Mouse (Mus musculus) forebrain, postnatal 0 days (tissue): ENCODE measurements at regions not wholly inside any gene's neighbourhood (a gene's known extent, or its start where the extent isn't known, plus 50 kb on each side); places are given as distances from the start of the nearest gene placed in this dataset.

Experiments used
- ATAC-seq: fragments of 200-750 bp; cut with Nextera tagmentation; 2 replicates; pipeline ENCODE4 v1.8.0; 2017; ENCODE audit warnings: mild to moderate bottlenecking, moderate library complexity
- DNase-seq: peaks from one replicate; pipeline ENCODE4 v3.0.0-alpha.2; 2015
- H3K27ac ChIP-seq: fragments of 300-500 bp; sonication (generic); 2 replicates; pipeline ENCODE4 v1.5.1; 2014; ENCODE audit warnings: low read depth, mild to moderate bottlenecking, antibody characterized with exemption, low read length, moderate library complexity, mixed read lengths
- H3K27me3 ChIP-seq: fragments of 300-500 bp; sonication (generic); 2 replicates; pipeline ENCODE4 v1.6.1; 2014; ENCODE audit warnings: mild to moderate bottlenecking, low read length, mixed read lengths; ENCODE audit not compliant: insufficient read depth
- H3K36me3 ChIP-seq: fragments of 300-500 bp; sonication (generic); 2 replicates; pipeline ENCODE4 v1.6.1; 2014; ENCODE audit warnings: mild to moderate bottlenecking, moderate library complexity; ENCODE audit not compliant: insufficient read depth
- H3K4me1 ChIP-seq: fragments of 300-500 bp; sonication (generic); 2 replicates; pipeline ENCODE4 v1.6.1; 2014; ENCODE audit warnings: antibody characterized with exemption; ENCODE audit not compliant: insufficient read depth
- H3K4me2 ChIP-seq: fragments of 300-500 bp; sonication (generic); 2 replicates; pipeline ENCODE4 v1.6.1; 2014; ENCODE audit warnings: low read depth, mild to moderate bottlenecking, moderate library complexity
- H3K4me3 ChIP-seq: fragments of 300-500 bp; sonication (generic); 2 replicates; pipeline ENCODE4 v1.5.1; 2014; ENCODE audit warnings: low read depth, low read length, mixed read lengths
- H3K9ac ChIP-seq: fragments of 300-500 bp; sonication (generic); 2 replicates; pipeline ENCODE4 v1.6.1; 2014; ENCODE audit warnings: mild to moderate bottlenecking
- H3K9me3 ChIP-seq: fragments of 300-500 bp; sonication (generic); 2 replicates; pipeline ENCODE4 v1.6.1; 2016; ENCODE audit warnings: low read length
- CTCF ChIP-seq: sonication (generic); IDR thresholded peaks from 2 replicates; pipeline ENCODE4 v1.5.1; 2016; ENCODE audit warnings: antibody characterized with exemption, control low read depth, low read depth
- WGBS: fragments of 180-500 bp; shearing (Covaris S2); extraction: QIAGEN DNeasy Blood & Tissue Kit; methylation state at CpG from one replicate; pipeline ENCODE4 v1.1.7; 2014; 5-methylcytosine and 5-hydroxymethylcytosine counted together

DNA sequence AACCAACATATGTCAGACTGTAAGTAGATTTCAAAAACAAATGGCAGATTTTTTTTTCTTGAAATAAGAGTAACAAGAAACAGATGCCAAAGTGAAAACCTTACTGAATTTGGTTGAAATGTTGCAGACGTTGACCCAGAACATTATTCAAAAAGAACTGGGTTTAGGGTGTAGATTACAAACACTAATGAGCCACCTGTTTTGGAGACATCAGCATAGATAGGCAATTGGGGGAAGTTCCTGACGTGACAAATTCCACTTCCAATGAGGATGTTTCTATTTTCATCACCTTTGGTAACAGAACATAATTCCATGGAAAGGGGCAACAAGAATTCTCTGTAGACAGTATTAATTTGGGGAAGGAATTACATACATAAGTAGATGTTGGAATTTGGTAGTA, 677.3 kb upstream of the Gje1 start:
- H3K9ac ChIP-seq: no peak overlapping the region
- H3K9me3 ChIP-seq: no peaks in the 10 kb centered on the region
- no peaks in the 10 kb centered on the region for H3K36me3 ChIP-seq
- no peaks in the 10 kb centered on the region for H3K27me3 ChIP-seq
- DNase-seq (no peak), ATAC-seq (no peak)
- no peak overlapping the region for H3K4me3 ChIP-seq
- H3K27ac ChIP-seq: no peak overlapping the region
- no peaks in the 10 kb centered on the region for H3K4me1 ChIP-seq
- H3K4me2 ChIP-seq: no peak overlapping the region
- no peak for TF ChIP-seq CTCF
- 42% methylated on average over 2 of the region's 2 CpGs for WGBS

DNA sequence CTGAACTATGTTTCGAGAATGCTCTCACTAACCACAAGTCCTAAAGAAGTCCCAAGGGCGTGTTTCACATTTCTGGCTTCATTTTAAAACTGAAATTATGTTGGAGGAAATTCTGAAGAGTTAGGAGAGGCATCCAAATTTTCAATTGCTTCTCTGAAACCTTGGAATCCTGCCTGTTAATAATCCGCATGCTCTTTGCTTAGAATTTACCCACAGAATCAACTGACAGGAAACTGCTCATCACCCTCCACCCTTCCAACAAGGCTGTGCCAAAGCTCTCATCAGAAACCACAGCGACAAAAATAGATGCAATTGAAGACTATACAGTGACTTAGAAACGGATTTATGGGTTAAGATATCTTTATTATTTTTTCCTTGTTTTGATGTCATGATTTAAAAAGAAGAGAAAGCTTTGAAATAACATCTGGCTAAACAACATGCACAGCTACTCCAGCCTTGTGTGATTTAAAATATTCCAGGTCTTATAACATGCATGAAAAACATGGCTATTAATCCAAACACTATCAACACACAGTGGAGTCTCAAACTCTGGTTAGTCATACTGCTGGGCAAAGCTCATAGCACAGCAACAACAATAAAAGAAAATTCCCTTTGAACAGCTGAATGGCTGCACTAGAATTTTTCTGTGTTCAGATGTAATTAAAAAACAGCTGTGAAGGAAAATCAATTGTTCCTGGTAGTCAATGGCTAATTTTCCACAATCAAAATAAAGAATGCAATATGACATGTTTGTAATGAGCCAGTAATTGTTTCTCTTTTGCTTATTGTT, 674.2 kb upstream of the Gje1 start:
- no peak overlapping the region for H3K9ac ChIP-seq
- ATAC-seq (peak; percentile 55; the same call in 1 of the 2 replicates), DNase-seq (peak; percentile 13)
- no peak overlapping the region for H3K4me3 ChIP-seq
- WGBS: 52% methylated on average over 5 of the region's 5 CpGs
- no peaks in the 10 kb centered on the region for H3K4me1 ChIP-seq
- no peak overlapping the region for H3K4me2 ChIP-seq
- no peak overlapping the region for H3K27ac ChIP-seq
- no peaks in the 10 kb centered on the region for H3K36me3 ChIP-seq
- H3K9me3 ChIP-seq: no peaks in the 10 kb centered on the region
- no peaks in the 10 kb centered on the region for H3K27me3 ChIP-seq
- TF ChIP-seq CTCF: no peak

DNA sequence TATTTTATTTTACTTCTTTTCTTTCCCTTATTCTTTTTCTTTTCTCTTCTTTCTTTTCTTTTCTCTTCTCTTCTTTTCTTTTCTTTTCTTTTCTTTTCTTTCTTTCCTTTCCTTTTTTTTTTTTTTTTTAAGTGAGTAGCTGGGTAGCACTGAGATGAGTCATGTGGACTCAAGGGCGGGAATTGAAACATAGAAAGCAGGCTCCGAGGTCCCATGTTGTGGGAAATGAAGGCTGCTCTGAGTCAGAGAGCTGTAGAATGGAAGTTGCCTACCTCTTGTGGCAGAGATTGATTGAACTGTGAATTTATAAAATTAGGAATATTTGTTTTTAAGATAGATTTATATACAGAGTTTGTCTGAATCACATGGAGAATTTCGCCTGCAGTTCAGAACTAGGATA, 655.6 kb upstream of the Gje1 start:
- no peaks in the 10 kb centered on the region for H3K9me3 ChIP-seq
- TF ChIP-seq CTCF: no peak
- DNase-seq: no peak
- no peak overlapping the region for H3K9ac ChIP-seq
- 88% methylated on average over 3 of the region's 3 CpGs for WGBS
- H3K4me2 ChIP-seq: no peak overlapping the region
- no peak overlapping the region for H3K27ac ChIP-seq
- H3K4me1 ChIP-seq: no peaks in the 10 kb centered on the region
- no peak for ATAC-seq
- H3K27me3 ChIP-seq: no peaks in the 10 kb centered on the region
- no peak overlapping the region for H3K4me3 ChIP-seq
- no peaks in the 10 kb centered on the region for H3K36me3 ChIP-seq
